Mouse (Mus musculus) adrenal gland, adult 2 months (tissue): Measurements from ENCODE around the gene Cdh23. TPM values are rescaled to one million over a fixed set of nuclear protein-coding genes. Genes with fewer than 3 reads are reported as not detected.

Experiments
- DNase-seq: peaks from one replicate; pipeline ENCODE4 v3.0.0; 2021
- polyA plus RNA-seq: library from polyadenylated mRNA; depleted of rRNA; stranded (reverse); fragments of >200 nt; gene quantifications from 2 replicates; pipeline ENCODE4 v1.2.3, GENCODE M21; 2012
- total RNA-seq, 2 experiments: library from RNA; stranded (reverse); gene quantifications; 2 replicates each; pipeline ENCODE4 v1.2.3; 2021

Cdh23 gene
- total and polyA plus RNA-seq, 3 experiments: 0.90 to 1.4 (median 1.1) TPM

- DNase-seq: no peak
Observed at GRCm38 (mm10) chr10:60367904-60368303, 328.4 kb downstream of the Cdh23 start.

GRCm38 (mm10) chr10:60367145-60367544 is 329.1 kb downstream of the Cdh23 start:
- DNase-seq: no peak

- no peak for DNase-seq
Observed at GRCm38 (mm10) chr10:60363426-60363825, 332.9 kb downstream of the Cdh23 start.

- DNase-seq: no peak
Observed at GRCm38 (mm10) chr10:60362310-60362628, 334.0 kb downstream of the Cdh23 start.

GRCm38 (mm10) chr10:60361615-60362309 is 334.5 kb downstream of the Cdh23 start:
- no peak for DNase-seq

- DNase-seq: no peak
Observed at GRCm38 (mm10) chr10:60358776-60359175, 337.5 kb downstream of the Cdh23 start.

- DNase-seq: no peak
Observed at GRCm38 (mm10) chr10:60357901-60358300, 338.4 kb downstream of the Cdh23 start.

GRCm38 (mm10) chr10:60357441-60357840 is 338.8 kb downstream of the Cdh23 start:
- peak; percentile 44 for DNase-seq

- peak; percentile 55 for DNase-seq
Observed at GRCm38 (mm10) chr10:60354881-60355677, 341.2 kb downstream of the Cdh23 start.

GRCm38 (mm10) chr10:60354003-60354325 is 342.3 kb downstream of the Cdh23 start:
- no peak for DNase-seq

GRCm38 (mm10) chr10:60353241-60354002 is 342.9 kb downstream of the Cdh23 start:
- DNase-seq: no peak

GRCm38 (mm10) chr10:60351761-60352455 is 344.4 kb downstream of the Cdh23 start:
- DNase-seq: peak; percentile 56

- no peak for DNase-seq
Observed at GRCm38 (mm10) chr10:60351248-60351647, 345.0 kb downstream of the Cdh23 start.

GRCm38 (mm10) chr10:60350805-60351167 is 345.5 kb downstream of the Cdh23 start:
- peak; percentile 96 for DNase-seq

GRCm38 (mm10) chr10:60350077-60350804 is 346.0 kb downstream of the Cdh23 start:
- no peak for DNase-seq

GRCm38 (mm10) chr10:60349644-60350043 is 346.6 kb downstream of the Cdh23 start:
- DNase-seq: no peak

GRCm38 (mm10) chr10:60349056-60349455 is 347.2 kb downstream of the Cdh23 start:
- peak; percentile 73 for DNase-seq

GRCm38 (mm10) chr10:60347768-60348610 is 348.3 kb downstream of the Cdh23 start:
- no peak for DNase-seq

GRCm38 (mm10) chr10:60346701-60347405 is 349.4 kb downstream of the Cdh23 start, which contains the start of gene Vsir:
TSS of gene Vsir (plus strand) at chr10:60346851.
- DNase-seq: peak; percentile 85

- no peak for DNase-seq
Observed at GRCm38 (mm10) chr10:60346056-60346455, 350.2 kb downstream of the Cdh23 start.
